Mouse (Mus musculus): ENCODE data around the gene Atg4c.

DNA sequence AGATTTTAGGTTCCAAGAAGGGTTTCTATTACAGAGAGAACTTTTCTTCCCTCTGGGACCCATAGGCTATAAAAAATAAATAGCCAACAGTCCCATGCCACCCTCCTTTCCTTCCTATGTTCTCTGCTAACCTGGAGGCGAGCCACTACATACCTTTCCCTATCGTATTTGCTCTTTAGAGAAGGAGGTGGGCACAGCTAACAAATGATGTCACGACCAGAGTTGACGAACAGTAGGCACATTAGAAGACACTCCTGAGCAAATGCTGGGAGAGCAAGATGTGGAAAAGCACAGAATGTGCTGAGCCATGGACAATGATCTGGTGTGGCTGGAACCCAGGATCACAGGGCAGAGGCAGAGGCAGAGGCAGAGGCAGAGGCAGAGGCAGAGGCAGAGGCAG is 42.3 kb upstream of the Atg4c start:
- TF ChIP-seq CTCF (IDR thresholded peaks at IDR 0.05) (no peak), POLR2A (IDR thresholded peaks at IDR 0.05; ENCODE audit: insufficient read depth, low read depth, low read length) (no peak), EP300 (IDR thresholded peaks at IDR 0.05; ENCODE audit: insufficient read depth, low read depth, low read length) (no peak)
